Comparison of ENCODE assay signal across 13 mouse cellular contexts in the genomic region with DNA sequence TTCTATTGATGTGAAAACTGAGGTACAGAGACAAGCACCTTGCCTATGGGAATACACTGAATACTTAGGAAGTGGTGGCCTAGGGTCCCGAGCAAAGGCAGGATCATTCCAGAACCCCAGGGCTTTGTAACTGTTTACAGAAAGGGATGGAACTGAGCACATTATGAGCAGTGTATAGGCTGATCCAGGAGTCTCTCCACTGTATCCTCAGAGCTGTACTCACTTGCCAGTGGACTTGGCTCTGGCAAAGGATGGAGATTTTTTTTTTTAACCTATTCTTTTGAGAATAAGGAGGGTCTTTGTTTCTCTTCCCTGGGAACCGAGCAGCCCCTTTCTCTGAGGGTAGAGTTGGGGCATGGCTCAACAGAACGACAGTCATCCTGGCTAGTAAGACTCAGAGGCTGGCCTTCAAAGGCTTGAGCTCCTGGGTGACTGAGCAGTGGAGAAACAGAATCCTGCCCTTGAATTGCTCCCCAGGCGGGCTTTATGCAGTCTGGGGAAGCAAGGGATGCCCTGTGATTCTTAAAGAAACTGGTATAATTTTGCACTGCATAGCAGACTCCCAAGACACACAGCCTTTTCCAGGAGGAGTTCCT. TPM values are rescaled to one million over a fixed set of nuclear protein-coding genes. Genes with fewer than 3 reads are reported as not detected.
DNase-seq lines count a peak whose midpoint lies in the region; ATAC-seq and TF ChIP-seq lines count a peak whose summit lies in the region.
"Had no signal": no experiment of that assay in that cellular context is flagged by ENCODE, and none has a peak within 500 bp of the region (broad histone marks: within the 10 kb centered on the region; RNA-seq: fewer than 3 reads in every experiment).

No protein-coding gene starts in this region.

- H3K9me3 ChIP-seq in midbrain, embryonic 11.5 days (ENCODE audit: control insufficient read depth, low read length), result no peaks in the 10 kb centered on the region
- no peaks in the 10 kb centered on the region for H3K9me3 ChIP-seq in midbrain, embryonic 10.5 days (replicated peaks)
- H3K9me3 ChIP-seq in hindbrain, postnatal 0 days (ENCODE audit: low read length), result no peaks in the 10 kb centered on the region
- no peaks in the 10 kb centered on the region for H3K9me3 ChIP-seq in neural tube, embryonic 14.5 days (ENCODE audit: control insufficient read depth, low read length)
- H3K9me3 ChIP-seq: embryonic facial prominence, embryonic 13.5 days; heart, embryonic 10.5 days had no signal

- H3K36me3 ChIP-seq in midbrain, embryonic 11.5 days (ENCODE audit: control insufficient read depth, insufficient read depth, low read length), result no peaks in the 10 kb centered on the region
- H3K36me3 ChIP-seq in midbrain, embryonic 10.5 days, result no peaks in the 10 kb centered on the region
- no peaks in the 10 kb centered on the region for H3K36me3 ChIP-seq in hindbrain, postnatal 0 days (ENCODE audit: insufficient read depth, low read length)
- no peaks in the 10 kb centered on the region for H3K36me3 ChIP-seq in neural tube, embryonic 14.5 days (ENCODE audit: control insufficient read depth, insufficient read depth, low read length)
- H3K36me3 ChIP-seq: embryonic facial prominence, embryonic 13.5 days; heart, embryonic 10.5 days had no signal

- no peaks in the 10 kb centered on the region; the same call in 1 of the 2 replicates for H3K4me1 ChIP-seq in midbrain, embryonic 11.5 days (ENCODE audit: control insufficient read depth, insufficient read depth, low read length)
- H3K4me1 ChIP-seq in midbrain, embryonic 10.5 days, result peaks cover 30% of the 10 kb centered on the region
- H3K4me1 ChIP-seq in hindbrain, postnatal 0 days (ENCODE audit: insufficient read depth, low read length), result peaks cover 4% of the 10 kb centered on the region; the same call in 1 of the 2 replicates
- H3K4me1 ChIP-seq in neural tube, embryonic 14.5 days (ENCODE audit: control insufficient read depth, insufficient read depth, low read length), result 0 out of 2 replicates have a peak, but pooled peaks cover 2% of the 10 kb centered on the region
- H3K4me1 ChIP-seq: embryonic facial prominence, embryonic 13.5 days had no signal

- no peak for TF ChIP-seq CTCF in hindbrain, postnatal 0 days (IDR thresholded peaks at IDR 0.05; ENCODE audit: low read depth)

- H3K27me3 ChIP-seq in midbrain, embryonic 11.5 days (ENCODE audit: control insufficient read depth, insufficient read depth, low read length), result no peaks in the 10 kb centered on the region
- H3K27me3 ChIP-seq in midbrain, embryonic 10.5 days (ENCODE audit: low read depth, poor library complexity, severe bottlenecking), result no peaks in the 10 kb centered on the region
- H3K27me3 ChIP-seq in hindbrain, postnatal 0 days (ENCODE audit: insufficient read depth, low read length), result no peaks in the 10 kb centered on the region
- no peaks in the 10 kb centered on the region for H3K27me3 ChIP-seq in neural tube, embryonic 14.5 days (ENCODE audit: control insufficient read depth, insufficient read depth, low read length)
- H3K27me3 ChIP-seq: embryonic facial prominence, embryonic 13.5 days had no signal

- ATAC-seq in midbrain, embryonic 11.5 days (ENCODE audit: low FRiP score), result 0 out of 2 replicates have a peak, but pooled peaks have one; percentile 16
- peak; percentile 97 for ATAC-seq in hindbrain, postnatal 0 days
- ATAC-seq in neural tube, embryonic 14.5 days (ENCODE audit: low read depth), result peak; percentile 87

- H3K4me2 ChIP-seq in midbrain, embryonic 11.5 days, result no peak overlapping the region
- no peak overlapping the region for H3K4me2 ChIP-seq in hindbrain, postnatal 0 days (ENCODE audit: low read depth, low read length)
- H3K4me2 ChIP-seq in neural tube, embryonic 14.5 days (ENCODE audit: low read depth, low read length), result no peak overlapping the region
- H3K4me2 ChIP-seq: embryonic facial prominence, embryonic 13.5 days had no signal

- H3K9ac ChIP-seq in midbrain, embryonic 11.5 days (ENCODE audit: low read length), result no peak overlapping the region
- no peak overlapping the region for H3K9ac ChIP-seq in hindbrain, postnatal 0 days (replicated peaks; ENCODE audit: low read length)
- H3K9ac ChIP-seq in neural tube, embryonic 14.5 days (replicated peaks; ENCODE audit: low read depth, low read length), result no peak overlapping the region
- H3K9ac ChIP-seq: embryonic facial prominence, embryonic 13.5 days had no signal

- WGBS in midbrain, embryonic 11.5 days, result 29% methylated on average over 4 of the region's 4 CpGs
- WGBS in midbrain, embryonic 10.5 days, result 35% methylated on average over 4 of the region's 4 CpGs
- WGBS in hindbrain, postnatal 0 days, result 24% methylated on average over 4 of the region's 4 CpGs
- WGBS in neural tube, embryonic 14.5 days, result 21% methylated on average over 4 of the region's 4 CpGs

- peak; percentile 21 for DNase-seq in cerebellum, adult 9-10 months
- no peak for DNase-seq in cerebellum, adult 18-20 months
- no peak for DNase-seq in midbrain, embryonic 11.5 days (ENCODE audit: low spot score, missing footprints)
- DNase-seq in midbrain, embryonic 10.5 days (ENCODE audit: low spot score), result no peak
- DNase-seq in hindbrain, postnatal 0 days (ENCODE audit: low spot score), result peak; percentile 73
- no peak for DNase-seq in adrenal gland, postnatal 14 days
- DNase-seq in urinary bladder, postnatal 10 days (ENCODE audit: low spot score), result no peak
- DNase-seq: cerebellum, postnatal 14 days; heart, postnatal 4 days had no signal

- H3K4me3 ChIP-seq in midbrain, embryonic 11.5 days (ENCODE audit: low read depth, low read length), result no peak overlapping the region
- no peak overlapping the region for H3K4me3 ChIP-seq in midbrain, embryonic 10.5 days
- no peak overlapping the region for H3K4me3 ChIP-seq in hindbrain, postnatal 0 days (ENCODE audit: low read length)
- H3K4me3 ChIP-seq in neural tube, embryonic 14.5 days (ENCODE audit: low read depth, low read length), result no peak overlapping the region
- H3K4me3 ChIP-seq: embryonic facial prominence, embryonic 13.5 days; heart, embryonic 10.5 days had no signal

- H3K27ac ChIP-seq in midbrain, embryonic 11.5 days (ENCODE audit: low read depth, low read length), result no peak overlapping the region
- H3K27ac ChIP-seq in midbrain, embryonic 10.5 days (replicated peaks), result no peak overlapping the region; the same call in 1 of the 2 replicates
- peak overlapping the region; percentile 80 for H3K27ac ChIP-seq in hindbrain, postnatal 0 days
- H3K27ac ChIP-seq in neural tube, embryonic 14.5 days (ENCODE audit: low read depth, low read length), result peak overlapping the region; percentile 62; the same call in 1 of the 2 replicates
- H3K27ac ChIP-seq: embryonic facial prominence, embryonic 13.5 days had no signal

RNA-seq across cellular contexts. Expression of gene Slc30a10, which starts 38.9 kb away (rescaled TPM):
- 1.7 and 2.2 TPM in 2 replicates for polyA plus RNA-seq in midbrain, embryonic 11.5 days (2014; fragmentation: Nextera tagmentation; extraction: Ambion mirVana)
- polyA plus RNA-seq in midbrain, embryonic 10.5 days (2016; fragmentation: Nextera tagmentation; extraction: Ambion mirVana), result 1.3 and 1.4 TPM in 2 replicates
- 22.4 and 25.7 TPM in 2 replicates for total RNA-seq in hindbrain, postnatal 0 days (2014; rRNA removed)
- 8.1 and 8.5 TPM in 2 replicates for polyA plus RNA-seq in hindbrain, postnatal 0 days (2015; fragmentation: Nextera tagmentation; extraction: Ambion mirVana)
- 5.8 and 6.3 TPM in 2 replicates for polyA plus RNA-seq in neural tube, embryonic 14.5 days (2014; fragmentation: Nextera tagmentation; extraction: Ambion mirVana)
- 0.19 and 1.0 TPM in 2 replicates for total RNA-seq in adrenal gland, postnatal 14 days (2021)
- total RNA-seq: heart, postnatal 4 days; neutrophil, adult 5-6 weeks had no signal

Comparison
In these comparisons a context has a peak if more than half of its experiments do, and no peak if none do; other contexts are left out.
1. DNase-seq: peak in cerebellum, adult 9-10 months (single experiment) and hindbrain, postnatal 0 days (single experiment); none in cerebellum, adult 18-20 months (0 of 2), midbrain, embryonic 11.5 days (single experiment), midbrain, embryonic 10.5 days (single experiment), adrenal gland, postnatal 14 days (single experiment) and urinary bladder, postnatal 10 days (single experiment).
2. ATAC-seq: peak in every context shown above with its lines; median percentile 97 in hindbrain, postnatal 0 days; 87 in neural tube, embryonic 14.5 days; 16 in midbrain, embryonic 11.5 days.
3. H3K27ac ChIP-seq: peak in hindbrain, postnatal 0 days (single experiment) and neural tube, embryonic 14.5 days (single experiment); none in midbrain, embryonic 11.5 days (single experiment) and midbrain, embryonic 10.5 days (single experiment).